Comparison of ENCODE assay signal across 16 mouse cellular contexts in the genomic region with DNA sequence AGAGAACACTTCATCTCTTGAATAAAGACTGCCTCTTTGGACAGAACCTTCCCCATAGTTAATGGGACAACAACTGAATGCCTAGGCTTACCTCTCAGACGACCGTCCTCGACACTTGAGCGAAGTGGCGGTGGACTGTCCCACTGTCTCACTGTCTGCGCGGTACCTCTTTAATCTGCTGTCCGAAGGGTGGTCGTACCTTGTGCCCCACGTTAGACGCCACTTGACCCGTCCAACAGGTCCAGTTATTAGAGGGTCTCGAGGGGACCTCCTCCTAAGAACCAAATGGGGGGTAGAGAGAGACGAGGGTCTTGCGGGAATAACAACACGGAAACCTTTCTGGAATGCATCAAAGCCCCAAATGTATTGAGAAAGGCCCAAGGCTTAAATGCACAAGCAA. TPM values are rescaled to one million over a fixed set of nuclear protein-coding genes. Genes with fewer than 3 reads are reported as not detected.
"Had no signal": no experiment of that assay in that cellular context is flagged by ENCODE, and none has a peak within 500 bp of the region (broad histone marks: within the 10 kb centered on the region; RNA-seq: fewer than 3 reads in every experiment).

No protein-coding gene starts in this region.

RNA-seq across cellular contexts. Expression of a gene that starts 26.2 kb away (rescaled TPM):
- polyA plus RNA-seq: erythroblast, embryonic 14.5 days had no signal

RNA-seq across cellular contexts. Expression of a gene that starts 53.8 kb away (rescaled TPM):
- polyA plus RNA-seq: embryonic facial prominence, embryonic 10.5 days; embryonic facial prominence, embryonic 11.5 days; embryonic facial prominence, embryonic 12.5 days; embryonic facial prominence, embryonic 14.5 days; embryonic facial prominence, embryonic 15.5 days; erythroblast, embryonic 14.5 days; forebrain, embryonic 10.5 days; forebrain, embryonic 11.5 days; forebrain, embryonic 12.5 days; forebrain, embryonic 13.5 days; forebrain, embryonic 14.5 days; forebrain, embryonic 15.5 days; forebrain, embryonic 16.5 days; forebrain, postnatal 0 days; gonadal fat pad, adult 2 months; heart, adult 2 months had no signal

RNA-seq across cellular contexts. Expression of a gene that starts 59.6 kb away (rescaled TPM):
- polyA plus RNA-seq: erythroblast, embryonic 14.5 days had no signal
